Mouse (Mus musculus): Measurements from ENCODE around the gene Apopt1.

The Apopt1 gene

DNA sequence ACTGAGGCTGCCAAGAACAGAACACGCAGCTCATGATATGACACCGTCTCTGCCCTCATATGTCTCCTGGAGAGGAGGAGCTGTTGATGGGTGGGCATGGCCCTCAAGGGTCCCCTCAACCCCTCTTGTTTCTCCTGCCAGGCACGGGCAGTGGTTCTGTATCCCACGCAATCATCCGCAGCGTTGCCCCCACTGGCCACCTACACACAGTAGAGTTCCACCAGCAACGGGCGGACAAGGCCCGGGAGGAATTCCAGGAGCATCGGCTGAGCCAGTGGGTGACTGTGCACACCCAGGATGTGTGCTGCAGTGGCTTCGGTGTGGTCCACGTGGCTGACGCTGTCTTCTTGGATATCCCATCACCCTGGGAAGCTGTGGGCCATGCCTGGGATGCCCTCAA is 32.4 kb upstream of the Apopt1 start:
- no peak for DNase-seq (ENCODE audit: low read depth)

- DNase-seq (ENCODE audit: low read depth): no peak
These were observed 31.8 kb upstream of the Apopt1 start for GRCm38 (mm10) chr12:111681305-111681704.

- no peak for DNase-seq (ENCODE audit: low read depth)
These were observed 31.1 kb upstream of the Apopt1 start for GRCm38 (mm10) chr12:111682003-111682402.

GRCm38 (mm10) chr12:111682806-111683205 is 30.3 kb upstream of the Apopt1 start:
- DNase-seq (ENCODE audit: low read depth): no peak

- DNase-seq (ENCODE audit: low read depth): peak; percentile 30
These were observed 26.7 kb upstream of the Apopt1 start for GRCm38 (mm10) chr12:111686390-111686789.

DNA sequence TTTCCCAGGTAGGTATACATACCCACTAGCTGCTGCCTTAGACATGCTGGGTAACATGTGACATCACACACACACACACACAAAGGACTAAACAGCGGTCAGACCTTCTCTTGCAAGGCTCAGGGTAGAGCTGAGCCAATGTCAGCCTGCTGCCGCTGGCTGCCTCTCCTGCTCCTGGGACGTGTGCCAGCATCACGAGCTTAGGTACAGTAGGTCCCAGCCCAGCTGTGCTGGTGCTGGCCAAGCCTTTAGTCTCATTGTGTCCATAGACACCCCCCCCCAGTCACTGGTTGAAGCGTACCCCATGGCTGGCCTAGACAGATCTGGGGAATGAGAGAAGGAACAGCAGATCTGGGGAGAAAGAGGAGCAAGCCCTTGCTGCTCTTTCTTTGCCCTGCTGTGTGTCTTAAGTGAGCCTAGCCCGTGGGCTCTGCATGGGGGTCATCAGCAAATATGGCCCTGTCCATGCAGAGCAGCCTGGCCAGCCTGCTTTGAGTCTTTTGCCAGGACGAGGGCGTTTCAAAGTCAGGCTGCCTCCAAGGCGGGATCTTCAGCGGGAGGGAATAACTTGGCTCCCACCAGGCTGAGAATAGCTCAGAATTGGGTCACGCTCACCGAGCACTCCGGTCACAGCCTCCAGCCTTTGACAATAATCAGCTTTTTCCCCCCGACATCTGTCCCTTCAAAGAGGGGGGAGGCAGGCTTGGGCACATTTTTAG is 25.6 kb upstream of the Apopt1 start:
- DNase-seq (ENCODE audit: low read depth): no peak

- DNase-seq (ENCODE audit: low read depth): no peak
These were observed 25.0 kb upstream of the Apopt1 start for GRCm38 (mm10) chr12:111688069-111688428.

GRCm38 (mm10) chr12:111689426-111689825 is 23.6 kb upstream of the Apopt1 start:
- no peak for DNase-seq (ENCODE audit: low read depth)

DNA sequence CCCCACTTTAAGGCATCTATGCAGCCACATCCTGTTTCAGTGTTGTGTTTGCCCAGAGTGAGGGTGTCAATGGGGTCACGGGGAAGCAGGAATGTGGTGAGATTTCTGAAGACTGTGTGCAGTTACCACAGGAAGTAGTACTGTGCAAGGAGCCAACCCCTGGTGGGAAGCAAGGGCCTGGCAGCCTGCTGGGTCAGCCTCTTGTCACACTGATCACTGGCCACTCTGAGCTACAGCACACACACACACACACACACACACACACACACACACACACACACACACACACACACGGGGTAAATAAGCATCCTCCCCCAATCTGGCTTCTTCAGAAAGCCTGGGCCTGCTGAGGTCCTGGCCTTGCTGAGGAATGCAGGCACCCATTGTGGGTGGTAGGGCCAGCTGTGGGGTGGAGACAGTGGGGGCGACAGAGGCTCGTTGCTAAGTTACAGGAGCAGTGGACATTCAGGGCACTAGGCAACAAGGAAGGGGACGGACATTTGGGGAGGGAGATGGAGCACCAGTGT is 21.7 kb upstream of the Apopt1 start:
- peak; percentile 85 for DNase-seq (ENCODE audit: low read depth)

DNA sequence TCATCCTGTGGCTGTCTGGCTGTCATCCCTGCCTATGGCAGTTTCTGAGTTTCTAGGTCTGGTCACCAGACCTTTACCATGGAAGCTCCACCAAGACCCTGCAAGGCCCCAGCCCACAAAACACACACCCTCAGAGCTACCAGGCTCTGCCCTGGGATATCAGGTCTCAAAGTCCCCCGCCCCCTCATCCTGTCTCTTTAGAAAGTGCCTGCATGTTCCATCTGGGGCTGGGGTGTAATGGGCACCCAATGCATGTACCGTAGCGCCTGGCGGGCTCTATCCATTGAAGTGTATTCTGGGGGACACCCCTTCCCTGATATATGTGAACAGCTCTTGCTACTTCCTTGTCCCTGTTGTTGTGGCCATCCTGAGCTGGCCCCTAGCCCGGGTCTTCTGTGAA is 20.2 kb upstream of the Apopt1 start:
- no peak for DNase-seq (ENCODE audit: low read depth)

DNA sequence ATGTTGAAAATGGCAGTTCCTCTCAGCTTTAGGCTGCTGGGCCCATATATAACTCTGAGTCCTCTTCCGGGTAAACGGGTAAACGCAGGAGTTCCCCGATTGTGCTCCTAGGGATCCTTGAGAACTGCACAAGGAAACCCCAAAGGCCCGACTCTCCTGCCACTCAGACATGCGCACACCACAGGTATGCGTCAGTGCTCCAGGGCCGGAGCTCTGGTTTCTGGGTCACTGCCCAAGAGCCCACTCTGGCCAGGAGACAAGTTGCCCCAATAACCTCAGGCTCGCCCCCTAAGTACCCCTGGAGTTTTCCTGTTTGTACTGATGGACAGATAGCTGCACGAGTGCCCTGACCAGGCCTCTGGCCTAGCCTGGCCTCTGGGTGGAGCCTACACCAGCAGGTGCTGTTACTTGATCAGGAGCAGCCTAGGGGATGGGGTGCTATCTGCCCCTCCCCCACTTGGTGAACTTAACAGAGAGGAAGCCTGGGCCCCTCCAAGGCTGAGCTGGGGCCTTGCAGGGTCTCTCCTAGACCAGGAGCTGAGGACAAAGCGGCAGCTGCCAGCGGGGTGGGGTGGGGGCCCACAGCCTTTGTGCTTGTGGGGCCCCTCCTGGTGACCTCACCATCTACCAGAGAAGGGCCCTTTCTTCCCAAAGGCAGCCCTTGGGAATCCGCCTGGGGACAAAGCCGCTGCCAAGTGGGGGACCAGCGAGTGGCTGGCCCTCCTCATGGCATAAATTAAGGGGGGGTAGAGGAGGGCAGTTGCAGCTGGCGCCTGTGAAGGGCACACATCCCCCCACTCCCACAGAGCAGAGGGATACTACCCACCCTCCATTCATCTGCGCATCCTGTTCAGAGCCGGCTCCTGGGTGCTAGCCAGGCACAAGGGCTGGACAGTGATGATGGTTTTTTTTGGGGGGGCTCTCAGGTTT is 19.5 kb upstream of the Apopt1 start:
- DNase-seq (ENCODE audit: low read depth): no peak

DNA sequence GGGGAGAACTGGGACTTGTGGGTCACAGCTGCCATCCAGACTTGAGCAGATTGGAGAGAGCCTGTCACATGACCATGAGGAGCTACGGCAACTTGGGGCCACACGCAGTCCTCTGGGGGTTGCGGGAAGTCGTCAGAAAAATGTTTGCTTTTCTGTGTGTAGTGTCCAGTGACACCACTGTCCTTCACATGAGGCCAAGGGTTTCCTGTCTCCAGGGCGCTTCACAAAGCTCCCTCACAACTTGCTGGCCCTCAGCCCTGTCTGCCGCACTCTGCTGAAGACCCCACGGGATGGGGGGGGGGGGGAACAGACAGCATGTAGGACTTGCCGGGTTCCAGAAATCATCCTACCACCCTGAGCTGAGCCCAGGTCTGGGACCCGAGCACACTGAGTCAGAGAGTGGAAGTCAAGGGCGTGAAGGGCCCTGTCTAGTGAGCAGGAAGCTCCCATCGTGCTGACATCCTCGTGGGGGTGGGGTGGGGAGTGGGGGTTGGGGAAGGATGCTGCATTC is 18.7 kb upstream of the Apopt1 start:
- peak; percentile 44 for DNase-seq (ENCODE audit: low read depth)

DNA sequence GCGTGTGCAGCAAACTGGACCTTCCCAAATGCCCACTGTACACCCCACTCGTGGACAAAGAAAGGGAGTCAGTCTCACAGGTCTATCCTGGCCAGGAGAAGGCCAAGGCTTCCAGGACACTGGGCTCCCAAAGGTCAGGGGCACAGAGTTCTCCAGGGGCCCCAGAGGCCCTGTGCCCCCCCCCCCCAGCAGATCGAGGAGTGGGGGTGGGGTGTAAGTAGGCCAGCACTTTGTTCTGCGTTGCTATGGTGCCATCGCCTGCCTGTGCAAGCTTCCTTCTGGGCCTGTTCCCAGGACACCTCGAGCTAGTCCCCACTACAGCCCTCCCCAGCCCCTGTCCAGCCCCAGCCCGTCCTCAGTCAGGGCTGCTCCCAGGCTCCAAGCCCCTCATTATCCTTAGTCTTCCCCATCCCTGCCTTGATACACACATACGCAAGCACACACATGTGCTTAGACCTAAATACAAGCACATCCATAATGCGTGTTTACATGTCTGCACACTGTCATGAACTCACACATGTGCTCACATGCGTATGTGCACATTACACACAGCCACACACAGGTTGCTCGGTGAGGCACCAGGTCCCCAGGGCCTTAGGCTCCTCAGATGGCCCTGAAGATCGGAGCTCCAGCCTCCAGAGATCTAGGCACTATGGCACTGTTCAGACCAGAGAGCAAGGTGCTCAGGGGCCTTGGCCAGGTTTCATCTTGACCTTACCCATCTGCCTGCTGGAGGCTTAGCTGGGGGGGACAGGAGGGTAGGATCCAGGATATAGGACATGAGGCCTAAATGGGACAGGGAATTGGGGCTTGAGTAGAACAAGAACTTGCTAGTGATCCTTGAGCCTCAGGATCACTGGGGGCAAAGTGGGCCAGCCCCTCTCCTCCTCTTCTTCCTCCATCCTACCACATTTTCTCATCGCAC is 17.9 kb upstream of the Apopt1 start:
- DNase-seq (ENCODE audit: low read depth): no peak

- DNase-seq (ENCODE audit: low read depth): peak; percentile 77
These were observed 16.8 kb upstream of the Apopt1 start for GRCm38 (mm10) chr12:111696239-111696638.

- DNase-seq (ENCODE audit: low read depth): peak; percentile 80
These were observed 15.4 kb upstream of the Apopt1 start for GRCm38 (mm10) chr12:111697708-111698107.

GRCm38 (mm10) chr12:111698346-111698913 is 14.6 kb upstream of the Apopt1 start:
- no peak for DNase-seq (ENCODE audit: low read depth)

DNA sequence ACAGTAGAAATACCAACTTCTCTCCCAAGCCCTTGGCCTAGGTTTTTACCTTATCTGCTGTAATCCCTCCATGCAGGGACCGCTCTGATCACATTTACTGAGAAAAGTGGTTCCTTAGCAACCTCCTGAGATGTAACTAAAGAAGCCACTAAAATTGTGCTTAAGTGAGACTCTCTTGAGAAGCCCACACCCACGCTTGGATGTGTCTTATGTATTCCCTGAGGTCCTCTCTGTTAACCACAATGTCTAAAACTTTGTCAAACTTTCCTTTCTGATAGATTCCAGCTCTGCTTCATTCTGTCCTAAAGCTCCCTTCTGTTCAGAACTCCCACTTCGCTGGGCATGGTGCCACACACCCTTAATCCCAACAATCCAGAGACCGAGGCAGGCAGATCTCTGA is 13.5 kb upstream of the Apopt1 start:
- no peak for DNase-seq (ENCODE audit: low read depth)

DNA sequence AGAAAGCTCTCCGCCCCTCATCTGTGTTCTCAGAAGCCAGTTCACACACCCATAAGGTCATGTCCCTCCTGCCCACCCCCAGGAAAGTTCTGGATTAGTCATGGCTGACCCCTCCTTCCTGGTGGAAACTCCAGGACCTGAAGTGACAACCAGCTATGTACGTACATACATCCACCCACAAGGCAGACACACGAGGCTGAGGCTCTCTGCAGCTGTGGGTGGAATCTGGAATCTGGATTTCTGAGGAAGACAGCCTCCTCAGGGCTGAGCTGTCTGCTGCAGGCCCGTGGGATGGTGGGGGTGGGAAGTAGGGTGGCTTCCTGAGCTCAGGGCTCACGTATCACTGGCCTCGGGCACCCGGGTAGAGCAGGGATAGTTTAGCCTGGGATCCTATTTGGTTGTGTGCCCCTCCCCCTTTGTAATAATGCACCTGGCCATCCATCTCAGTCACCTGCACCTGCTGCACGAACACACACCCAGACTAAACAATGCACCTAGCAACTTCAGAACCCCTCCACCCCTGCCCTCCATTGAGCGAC is 12.1 kb upstream of the Apopt1 start:
- no peak for DNase-seq (ENCODE audit: low read depth)

GRCm38 (mm10) chr12:111703301-111703700 is 9.8 kb upstream of the Apopt1 start:
- no peak for DNase-seq (ENCODE audit: low read depth)

DNA sequence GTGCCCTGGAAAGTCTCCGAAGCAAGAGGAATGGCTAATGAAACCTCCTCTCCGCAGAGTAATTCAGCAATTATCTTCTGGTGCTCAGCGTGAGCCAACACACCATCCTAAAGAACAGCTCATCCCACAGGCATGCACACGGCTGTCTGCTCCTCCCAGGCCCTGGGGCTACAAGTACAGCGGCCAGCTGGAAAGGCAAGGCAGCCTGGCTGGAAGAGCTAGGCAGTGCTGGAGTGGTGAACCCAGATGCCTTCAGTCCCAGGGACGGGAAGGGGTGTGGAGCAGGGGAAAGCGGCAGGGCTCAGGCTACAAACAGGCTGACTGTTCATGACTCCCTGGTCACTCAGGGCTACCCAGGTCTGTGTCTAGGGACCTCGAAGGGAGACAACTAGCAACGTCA is 8.5 kb upstream of the Apopt1 start:
- no peak for DNase-seq (ENCODE audit: low read depth)
